Mouse (Mus musculus): ENCODE measurements around the gene Insl3. TPM values are rescaled to one million over a fixed set of nuclear protein-coding genes. Genes with fewer than 3 reads are reported as not detected.

Insl3 gene
- polyA plus RNA-seq, 1 experiment from 2014 or later = 1.0 TPM

DNA sequence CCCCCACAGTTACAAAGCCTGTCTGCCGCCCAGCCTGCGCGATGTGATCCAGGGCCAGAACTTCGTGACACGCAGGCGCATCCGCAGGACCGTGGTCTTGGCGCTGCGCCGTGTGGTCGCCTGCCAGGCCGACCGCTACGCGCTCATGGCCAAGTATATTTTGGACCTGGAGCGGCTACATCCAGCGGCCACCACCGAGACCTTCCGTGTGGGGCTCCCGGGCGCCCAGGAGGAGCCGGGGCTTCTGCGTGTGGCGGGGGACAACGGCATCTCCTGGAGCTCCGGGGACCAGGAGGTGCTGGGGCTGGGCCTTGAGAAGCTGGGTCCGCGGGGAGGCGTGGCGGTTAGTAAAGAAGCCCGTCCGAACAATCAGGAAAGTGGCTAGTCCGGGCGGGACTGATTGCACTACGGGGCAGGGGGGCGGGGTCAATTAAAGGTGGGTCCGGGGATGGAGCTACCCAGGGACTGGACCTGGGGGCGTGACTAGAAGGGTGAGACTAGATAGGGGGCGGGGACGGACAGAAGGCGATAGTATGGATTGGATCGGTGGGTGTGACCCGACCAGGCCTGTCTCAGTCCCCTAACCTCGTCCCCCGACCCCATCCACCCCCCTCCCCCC is 9.4 kb upstream of the Insl3 start:
- Histone ChIP-seq H3K9me3 (ENCODE audit: control insufficient read depth, low read length) (no peaks in the 10 kb centered on the region), H3K4me2 (ENCODE audit: low read depth, low read length) (peak overlapping the region; percentile 54), H3K9ac (ENCODE audit: low read depth, low read length) (peak overlapping the region; percentile 19; the same call in 1 of the 2 replicates), H3K4me3 (ENCODE audit: low read depth, low read length) (peak overlapping the region; percentile 26), H3K27me3 (replicated peaks; ENCODE audit: control insufficient read depth, insufficient read depth, low read length) (peaks cover 86% of the 10 kb centered on the region), H3K4me1 (ENCODE audit: control insufficient read depth, insufficient read depth, low read length) (0 out of 2 replicates have a peak, but pooled peaks cover 4% of the 10 kb centered on the region), H3K27ac (replicated peaks; ENCODE audit: low read depth, low read length) (no peak overlapping the region), H3K36me3 (ENCODE audit: control insufficient read depth, insufficient read depth, low read length) (no peaks in the 10 kb centered on the region)
- no peak for ATAC-seq (ENCODE audit: low read depth)
- DNase-seq (ENCODE audit: low spot score) = no peak
- 14% methylated on average over 44 of the region's 46 CpGs for WGBS

DNA sequence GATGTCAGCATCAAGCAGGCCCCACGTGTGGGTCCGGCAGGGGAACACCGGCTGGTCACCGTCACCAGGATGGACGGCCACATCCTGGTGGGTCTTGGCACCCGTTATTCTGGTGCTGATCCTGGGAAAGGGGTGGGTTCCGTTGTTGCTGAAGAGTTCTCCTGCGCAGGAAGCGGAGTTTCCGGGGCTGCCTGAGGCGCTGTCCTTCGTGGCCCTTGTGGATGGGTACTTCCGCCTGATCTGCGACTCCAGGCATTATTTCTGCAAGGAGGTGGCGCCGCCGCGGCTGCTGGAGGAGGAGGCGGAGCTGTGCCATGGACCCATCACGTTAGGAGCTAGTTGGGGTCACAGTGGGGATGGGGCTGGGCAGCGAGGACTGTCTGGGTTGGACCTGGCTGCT is 8.5 kb upstream of the Insl3 start:
- Histone ChIP-seq H3K27me3 (replicated peaks; ENCODE audit: control insufficient read depth, insufficient read depth, low read length) (peaks cover 90% of the 10 kb centered on the region), H3K27ac (replicated peaks; ENCODE audit: low read depth, low read length) (no peak overlapping the region), H3K9me3 (ENCODE audit: control insufficient read depth, low read length) (no peaks in the 10 kb centered on the region), H3K4me1 (ENCODE audit: control insufficient read depth, insufficient read depth, low read length) (0 out of 2 replicates have a peak, but pooled peaks cover 4% of the 10 kb centered on the region), H3K9ac (ENCODE audit: low read depth, low read length) (no peak overlapping the region), H3K36me3 (ENCODE audit: control insufficient read depth, insufficient read depth, low read length) (no peaks in the 10 kb centered on the region), H3K4me3 (ENCODE audit: low read depth, low read length) (no peak overlapping the region), H3K4me2 (ENCODE audit: low read depth, low read length) (no peak overlapping the region)
- 9% methylated on average over 21 of the region's 21 CpGs for WGBS
- ATAC-seq (ENCODE audit: low read depth) (no peak), DNase-seq (ENCODE audit: low spot score) (no peak)

GRCm38 (mm10) chr8:71681369-71681915 is 7.6 kb upstream of the Insl3 start:
- H3K4me2 ChIP-seq (ENCODE audit: low read depth, low read length) = no peak overlapping the region
- no peaks in the 10 kb centered on the region for H3K9me3 ChIP-seq (ENCODE audit: control insufficient read depth, low read length)
- peaks cover 10% of the 10 kb centered on the region for H3K4me1 ChIP-seq (ENCODE audit: control insufficient read depth, insufficient read depth, low read length)
- no peak overlapping the region for H3K9ac ChIP-seq (ENCODE audit: low read depth, low read length)
- no peaks in the 10 kb centered on the region for H3K36me3 ChIP-seq (ENCODE audit: control insufficient read depth, insufficient read depth, low read length)
- DNase-seq (ENCODE audit: low spot score) = no peak
- 6% methylated on average over 17 of the region's 18 CpGs for WGBS
- no peak overlapping the region for H3K27ac ChIP-seq (replicated peaks; ENCODE audit: low read depth, low read length)
- ATAC-seq (ENCODE audit: low read depth) = no peak
- peaks cover 97% of the 10 kb centered on the region for H3K27me3 ChIP-seq (replicated peaks; ENCODE audit: control insufficient read depth, insufficient read depth, low read length)
- no peak overlapping the region for H3K4me3 ChIP-seq (ENCODE audit: low read depth, low read length)

DNA sequence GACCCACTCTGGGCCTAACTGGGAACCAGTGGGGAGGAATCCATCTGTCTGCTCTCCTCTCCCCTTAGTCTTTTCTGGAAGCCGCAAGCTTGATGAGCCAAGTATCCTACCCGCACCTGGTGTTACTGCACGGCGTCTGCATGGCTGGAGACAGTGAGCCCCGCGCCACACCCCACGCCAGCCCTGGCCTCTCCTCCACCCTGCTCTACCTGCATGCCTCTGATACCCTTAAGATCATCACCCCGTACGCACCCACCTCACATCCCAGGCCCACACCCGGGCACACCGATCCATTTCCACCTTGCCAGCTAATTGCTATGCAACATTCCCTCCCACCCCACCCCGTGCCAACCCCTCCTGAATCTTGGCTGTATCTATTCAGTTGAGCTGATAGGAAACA is 6.2 kb upstream of the Insl3 start:
- ATAC-seq (ENCODE audit: low read depth) (no peak), DNase-seq (ENCODE audit: low spot score) (no peak)
- Histone ChIP-seq H3K4me1 (ENCODE audit: control insufficient read depth, insufficient read depth, low read length) (peaks cover 11% of the 10 kb centered on the region), H3K36me3 (ENCODE audit: control insufficient read depth, insufficient read depth, low read length) (no peaks in the 10 kb centered on the region), H3K4me2 (ENCODE audit: low read depth, low read length) (no peak overlapping the region), H3K9ac (ENCODE audit: low read depth, low read length) (no peak overlapping the region), H3K27ac (replicated peaks; ENCODE audit: low read depth, low read length) (no peak overlapping the region), H3K4me3 (ENCODE audit: low read depth, low read length) (no peak overlapping the region), H3K9me3 (ENCODE audit: control insufficient read depth, low read length) (no peaks in the 10 kb centered on the region), H3K27me3 (replicated peaks; ENCODE audit: control insufficient read depth, insufficient read depth, low read length) (peaks cover 100% of the 10 kb centered on the region)
- 70% methylated on average over 12 of the region's 12 CpGs for WGBS

- Histone ChIP-seq H3K36me3 (ENCODE audit: control insufficient read depth, insufficient read depth, low read length) (no peaks in the 10 kb centered on the region), H3K9ac (ENCODE audit: low read depth, low read length) (no peak overlapping the region), H3K27ac (replicated peaks; ENCODE audit: low read depth, low read length) (no peak overlapping the region), H3K27me3 (replicated peaks; ENCODE audit: control insufficient read depth, insufficient read depth, low read length) (peaks cover 100% of the 10 kb centered on the region), H3K4me3 (ENCODE audit: low read depth, low read length) (no peak overlapping the region), H3K4me1 (ENCODE audit: control insufficient read depth, insufficient read depth, low read length) (peaks cover 8% of the 10 kb centered on the region), H3K4me2 (ENCODE audit: low read depth, low read length) (no peak overlapping the region), H3K9me3 (ENCODE audit: control insufficient read depth, low read length) (no peaks in the 10 kb centered on the region)
- 22% methylated on average over 10 of the region's 10 CpGs for WGBS
- no peak for DNase-seq (ENCODE audit: low spot score)
- ATAC-seq (ENCODE audit: low read depth) = no peak
These were observed 4.3 kb upstream of the Insl3 start for GRCm38 (mm10) chr8:71684701-71685100.

DNA sequence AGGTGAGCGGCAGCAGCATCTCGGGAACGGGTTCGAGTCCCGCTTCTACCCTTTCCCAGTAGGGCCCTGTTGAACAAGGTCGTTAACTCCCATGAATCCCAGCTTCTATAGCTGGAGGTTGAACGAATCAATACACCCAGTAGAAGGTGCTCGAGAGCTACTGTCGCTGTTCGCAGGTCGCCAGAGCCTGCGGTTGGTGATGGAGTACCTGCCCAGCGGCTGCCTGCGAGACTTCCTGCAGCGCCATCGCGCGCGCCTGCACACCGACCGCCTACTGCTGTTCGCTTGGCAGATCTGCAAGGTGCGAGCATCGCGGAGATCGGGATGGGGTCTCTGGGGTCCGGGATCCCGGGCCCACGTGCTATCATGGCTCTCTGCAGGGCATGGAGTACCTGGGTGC is 3.4 kb upstream of the Insl3 start:
- H3K27me3 ChIP-seq (replicated peaks; ENCODE audit: control insufficient read depth, insufficient read depth, low read length) = peaks cover 100% of the 10 kb centered on the region
- no peaks in the 10 kb centered on the region for H3K9me3 ChIP-seq (ENCODE audit: control insufficient read depth, low read length)
- peak overlapping the region; percentile 26 for H3K4me3 ChIP-seq (ENCODE audit: low read depth, low read length)
- DNase-seq (ENCODE audit: low spot score) (no peak), ATAC-seq (ENCODE audit: low read depth) (no peak)
- no peak overlapping the region for H3K27ac ChIP-seq (replicated peaks; ENCODE audit: low read depth, low read length)
- H3K9ac ChIP-seq (ENCODE audit: low read depth, low read length) = no peak overlapping the region
- peak overlapping the region; percentile 48 for H3K4me2 ChIP-seq (ENCODE audit: low read depth, low read length)
- H3K36me3 ChIP-seq (ENCODE audit: control insufficient read depth, insufficient read depth, low read length) = no peaks in the 10 kb centered on the region
- 6% methylated on average over 26 of the region's 29 CpGs for WGBS
- H3K4me1 ChIP-seq (ENCODE audit: control insufficient read depth, insufficient read depth, low read length) = peaks cover 8% of the 10 kb centered on the region

DNA sequence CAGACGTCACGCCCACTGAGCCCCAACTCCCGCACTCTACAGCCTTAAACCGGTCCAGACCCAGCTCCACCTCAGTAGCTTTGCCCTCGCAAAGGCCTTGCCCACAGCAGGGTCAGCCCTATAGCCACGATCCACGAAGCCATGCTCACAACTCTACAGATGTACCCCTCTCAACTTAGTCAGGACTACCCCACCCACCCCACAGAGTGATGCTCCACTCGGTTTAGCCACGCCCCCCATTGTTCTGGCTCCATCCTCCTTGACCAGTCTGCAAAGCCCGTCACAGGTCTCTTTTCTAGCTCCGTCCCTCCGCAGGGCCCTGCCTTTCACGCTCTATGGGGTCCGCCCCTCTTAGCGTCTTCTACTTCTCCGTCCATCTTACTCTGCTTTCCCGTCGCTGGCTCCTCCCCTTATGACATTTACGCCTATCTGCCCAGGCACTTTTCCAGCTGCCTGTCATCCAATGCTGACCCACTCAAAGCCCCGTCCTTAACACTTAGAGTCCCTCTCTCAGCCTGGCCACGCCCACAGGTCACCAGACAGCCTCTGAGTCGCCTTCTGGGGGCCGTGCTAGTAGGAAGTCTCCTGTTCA is 2.8 kb upstream of the Insl3 start:
- Histone ChIP-seq H3K27me3 (replicated peaks; ENCODE audit: control insufficient read depth, insufficient read depth, low read length) (peaks cover 100% of the 10 kb centered on the region), H3K9ac (ENCODE audit: low read depth, low read length) (no peak overlapping the region), H3K36me3 (ENCODE audit: control insufficient read depth, insufficient read depth, low read length) (no peaks in the 10 kb centered on the region), H3K4me3 (ENCODE audit: low read depth, low read length) (peak overlapping the region; percentile 26), H3K9me3 (ENCODE audit: control insufficient read depth, low read length) (no peaks in the 10 kb centered on the region), H3K4me1 (ENCODE audit: control insufficient read depth, insufficient read depth, low read length) (peaks cover 8% of the 10 kb centered on the region), H3K4me2 (ENCODE audit: low read depth, low read length) (peak overlapping the region; percentile 48), H3K27ac (replicated peaks; ENCODE audit: low read depth, low read length) (no peak overlapping the region)
- WGBS = 1% methylated on average over 20 of the region's 23 CpGs
- DNase-seq (ENCODE audit: low spot score) (peak; percentile 32), ATAC-seq (ENCODE audit: low read depth) (peak; percentile 30; the same call in 1 of the 2 replicates)

DNA sequence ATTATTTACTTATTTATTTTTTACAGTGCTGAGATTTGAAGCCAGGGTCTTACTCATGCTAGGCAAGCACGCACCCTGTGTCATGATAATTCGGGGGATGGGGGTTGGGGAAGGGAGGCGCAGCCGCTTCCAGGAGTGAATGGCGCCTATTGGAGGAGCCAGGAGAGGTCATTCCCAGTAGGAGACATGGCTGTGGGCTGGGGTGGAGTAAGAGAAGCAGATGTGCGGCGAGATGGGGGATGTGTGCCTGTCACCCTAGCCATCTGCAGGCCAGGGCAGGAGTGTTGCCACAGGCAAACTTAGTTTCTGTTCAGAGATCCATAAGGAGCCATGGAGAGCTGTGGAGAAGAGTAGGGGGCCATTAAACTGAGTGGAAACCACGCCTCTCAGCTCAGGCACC is 1.4 kb upstream of the Insl3 start:
- Histone ChIP-seq H3K27me3 (replicated peaks; ENCODE audit: control insufficient read depth, insufficient read depth, low read length) (peaks cover 100% of the 10 kb centered on the region), H3K9me3 (ENCODE audit: control insufficient read depth, low read length) (no peaks in the 10 kb centered on the region), H3K4me2 (ENCODE audit: low read depth, low read length) (no peak overlapping the region), H3K36me3 (ENCODE audit: control insufficient read depth, insufficient read depth, low read length) (no peaks in the 10 kb centered on the region), H3K4me3 (ENCODE audit: low read depth, low read length) (no peak overlapping the region), H3K4me1 (ENCODE audit: control insufficient read depth, insufficient read depth, low read length) (peaks cover 8% of the 10 kb centered on the region), H3K9ac (ENCODE audit: low read depth, low read length) (no peak overlapping the region), H3K27ac (replicated peaks; ENCODE audit: low read depth, low read length) (no peak overlapping the region)
- 4% methylated on average over 8 of the region's 8 CpGs for WGBS
- DNase-seq (ENCODE audit: low spot score) = no peak
- no peak for ATAC-seq (ENCODE audit: low read depth)

DNA sequence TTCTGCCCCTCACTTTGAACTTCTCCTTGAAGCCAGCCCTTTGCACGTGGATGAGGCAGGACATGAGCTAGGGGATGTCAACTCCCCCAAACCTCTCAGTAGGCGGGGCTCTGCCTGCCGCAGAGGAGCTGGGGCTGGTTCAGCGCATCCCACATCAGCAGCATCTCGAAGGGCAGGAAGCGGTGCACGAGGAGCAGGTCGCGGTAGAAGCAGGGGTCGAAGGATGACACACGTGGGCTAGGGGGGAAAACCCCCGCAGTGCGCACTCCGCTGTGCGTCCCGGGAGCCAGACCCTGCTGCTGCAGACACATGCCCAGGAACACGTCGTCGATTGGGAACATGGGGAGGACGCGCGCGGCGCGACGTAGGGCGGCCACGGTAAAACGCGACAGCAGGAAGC is 3.5 kb downstream of the Insl3 start:
- no peak overlapping the region for H3K4me3 ChIP-seq (ENCODE audit: low read depth, low read length)
- WGBS = 6% methylated on average over 30 of the region's 30 CpGs

More for the DNA sequence above, 3.5 kb downstream of the Insl3 start:
- Histone ChIP-seq H3K36me3 (ENCODE audit: control insufficient read depth, insufficient read depth, low read length) (no peaks in the 10 kb centered on the region), H3K27ac (replicated peaks; ENCODE audit: low read depth, low read length) (no peak overlapping the region), H3K27me3 (replicated peaks; ENCODE audit: control insufficient read depth, insufficient read depth, low read length) (peaks cover 91% of the 10 kb centered on the region), H3K4me1 (ENCODE audit: control insufficient read depth, insufficient read depth, low read length) (no peaks in the 10 kb centered on the region), H3K9me3 (ENCODE audit: control insufficient read depth, low read length) (no peaks in the 10 kb centered on the region), H3K4me2 (ENCODE audit: low read depth, low read length) (no peak overlapping the region), H3K9ac (ENCODE audit: low read depth, low read length) (no peak overlapping the region)
- ATAC-seq (ENCODE audit: low read depth) (no peak), DNase-seq (ENCODE audit: low spot score) (no peak)
